Mouse (Mus musculus): ENCODE data around the gene Atp8b4. TPM values are rescaled to one million over a fixed set of nuclear protein-coding genes. Genes with fewer than 3 reads are reported as not detected.

The Atp8b4 gene
- polyA plus RNA-seq, 1 experiment, result 0.67 TPM

DNA sequence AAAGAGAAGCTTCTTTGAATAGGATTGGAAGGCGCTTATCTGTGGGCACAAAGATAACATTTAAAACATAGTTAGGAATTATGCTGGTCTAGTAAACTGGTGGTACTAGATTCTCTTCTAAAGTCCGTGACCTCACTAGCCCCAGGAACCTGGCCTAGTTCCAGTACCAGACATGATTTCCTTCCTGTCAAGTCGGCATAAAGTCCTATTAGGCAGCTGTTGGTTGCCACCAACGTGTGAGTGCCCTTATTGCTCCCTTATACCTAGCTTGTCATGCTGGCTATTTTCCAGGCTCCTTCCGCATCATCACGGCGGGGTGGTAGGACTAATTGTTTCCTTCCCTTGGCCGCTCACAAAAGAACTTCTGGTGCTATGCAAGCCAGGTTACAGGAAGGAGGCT, 21.6 kb upstream of the Atp8b4 start:
- Histone ChIP-seq H3K4me1 (ENCODE audit: control insufficient read depth, insufficient read depth, low read length) (no peaks in the 10 kb centered on the region), H3K27ac (ENCODE audit: insufficient read depth, low read length) (no peak overlapping the region), H3K4me3 (ENCODE audit: insufficient read depth, low read length) (no peak overlapping the region)
- TF ChIP-seq CTCF (IDR thresholded peaks at IDR 0.05; ENCODE audit: borderline replicate concordance, insufficient read depth, low read length) (no peak), POLR2A (IDR thresholded peaks at IDR 0.05; ENCODE audit: low read depth, low read length) (no peak)

- Histone ChIP-seq H3K4me1 (ENCODE audit: control insufficient read depth, insufficient read depth, low read length) (no peaks in the 10 kb centered on the region), H3K27ac (ENCODE audit: insufficient read depth, low read length) (no peak overlapping the region), H3K4me3 (ENCODE audit: insufficient read depth, low read length) (no peak overlapping the region)
- TF ChIP-seq POLR2A (IDR thresholded peaks at IDR 0.05; ENCODE audit: low read depth, low read length), result no peak
- no peak for TF ChIP-seq CTCF (IDR thresholded peaks at IDR 0.05; ENCODE audit: borderline replicate concordance, insufficient read depth, low read length)
Measured at GRCm38 (mm10) chr2:126521471-126521870, 21.0 kb upstream of the Atp8b4 start.

- no peak for TF ChIP-seq POLR2A (IDR thresholded peaks at IDR 0.05; ENCODE audit: low read depth, low read length)
- no peaks in the 10 kb centered on the region for H3K4me1 ChIP-seq (ENCODE audit: control insufficient read depth, insufficient read depth, low read length)
- H3K4me3 ChIP-seq (ENCODE audit: insufficient read depth, low read length), result no peak overlapping the region
- no peak overlapping the region for H3K27ac ChIP-seq (ENCODE audit: insufficient read depth, low read length)
Measured at GRCm38 (mm10) chr2:126520828-126521227, 20.4 kb upstream of the Atp8b4 start.

GRCm38 (mm10) chr2:126519872-126520581, 19.6 kb upstream of the Atp8b4 start:
- no peak overlapping the region for H3K27ac ChIP-seq (ENCODE audit: insufficient read depth, low read length)
- TF ChIP-seq POLR2A (IDR thresholded peaks at IDR 0.05; ENCODE audit: low read depth, low read length), result no peak
- no peak for TF ChIP-seq CTCF (IDR thresholded peaks at IDR 0.05; ENCODE audit: borderline replicate concordance, insufficient read depth, low read length)
- no peaks in the 10 kb centered on the region for H3K4me1 ChIP-seq (ENCODE audit: control insufficient read depth, insufficient read depth, low read length)
- no peak overlapping the region for H3K4me3 ChIP-seq (ENCODE audit: insufficient read depth, low read length)

GRCm38 (mm10) chr2:126515069-126515826, 14.8 kb upstream of the Atp8b4 start:
- TF ChIP-seq CTCF (IDR thresholded peaks at IDR 0.05; ENCODE audit: borderline replicate concordance, insufficient read depth, low read length) (no peak), POLR2A (IDR thresholded peaks at IDR 0.05; ENCODE audit: low read depth, low read length) (no peak)
- Histone ChIP-seq H3K4me3 (ENCODE audit: insufficient read depth, low read length) (no peak overlapping the region), H3K27ac (ENCODE audit: insufficient read depth, low read length) (no peak overlapping the region), H3K4me1 (ENCODE audit: control insufficient read depth, insufficient read depth, low read length) (no peaks in the 10 kb centered on the region)

GRCm38 (mm10) chr2:126508228-126508627, 7.8 kb upstream of the Atp8b4 start:
- Histone ChIP-seq H3K4me1 (ENCODE audit: control insufficient read depth, insufficient read depth, low read length) (no peaks in the 10 kb centered on the region), H3K4me3 (ENCODE audit: insufficient read depth, low read length) (no peak overlapping the region), H3K27ac (ENCODE audit: insufficient read depth, low read length) (no peak overlapping the region)
- TF ChIP-seq CTCF (IDR thresholded peaks at IDR 0.05; ENCODE audit: borderline replicate concordance, insufficient read depth, low read length) (no peak), POLR2A (IDR thresholded peaks at IDR 0.05; ENCODE audit: low read depth, low read length) (no peak)

DNA sequence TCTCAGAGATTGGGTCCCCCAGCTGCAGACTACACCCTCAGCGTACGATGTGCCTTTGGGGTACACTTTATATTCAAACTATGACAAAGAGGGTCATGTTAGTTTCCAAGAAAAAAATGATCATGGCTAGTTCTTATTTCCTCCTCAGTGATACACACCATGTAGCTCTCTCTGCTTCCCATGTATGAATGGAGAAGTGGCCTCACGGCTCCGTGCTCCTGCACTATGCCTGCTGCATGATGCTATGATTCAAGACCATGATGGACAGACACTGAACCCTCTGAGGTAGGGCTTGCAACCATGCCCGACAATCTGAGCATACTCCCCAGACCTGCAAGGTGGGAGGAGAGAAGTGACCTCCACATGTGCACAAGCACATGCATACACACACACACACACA, 7.0 kb upstream of the Atp8b4 start:
- Histone ChIP-seq H3K4me1 (ENCODE audit: control insufficient read depth, insufficient read depth, low read length) (no peaks in the 10 kb centered on the region), H3K27ac (ENCODE audit: insufficient read depth, low read length) (no peak overlapping the region), H3K4me3 (ENCODE audit: insufficient read depth, low read length) (no peak overlapping the region)
- no peak for TF ChIP-seq CTCF (IDR thresholded peaks at IDR 0.05; ENCODE audit: borderline replicate concordance, insufficient read depth, low read length)
- no peak for TF ChIP-seq POLR2A (IDR thresholded peaks at IDR 0.05; ENCODE audit: low read depth, low read length)

DNA sequence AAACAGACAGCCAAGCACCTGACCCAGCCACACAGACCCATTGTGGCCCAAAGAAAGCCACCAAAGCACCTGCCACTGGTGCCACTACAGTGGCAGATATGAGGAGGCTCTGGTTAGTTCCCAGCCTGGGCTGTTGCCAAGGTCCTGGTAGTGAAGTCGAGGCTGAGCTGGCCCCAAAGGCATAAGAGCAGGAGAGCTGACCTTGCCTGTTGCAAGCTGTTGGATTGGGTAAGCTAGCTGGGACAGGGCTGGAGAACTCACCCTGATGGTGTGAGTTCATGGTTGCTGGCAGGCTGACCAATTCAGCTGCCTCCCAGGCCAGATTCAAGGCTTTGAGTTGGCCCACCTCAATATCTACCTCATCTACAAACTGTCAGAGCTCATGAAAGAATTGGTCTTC, 4.7 kb upstream of the Atp8b4 start:
- TF ChIP-seq CTCF (IDR thresholded peaks at IDR 0.05; ENCODE audit: borderline replicate concordance, insufficient read depth, low read length) (no peak), POLR2A (IDR thresholded peaks at IDR 0.05; ENCODE audit: low read depth, low read length) (no peak)
- H3K4me3 ChIP-seq (ENCODE audit: insufficient read depth, low read length), result no peak overlapping the region
- no peak overlapping the region for H3K27ac ChIP-seq (ENCODE audit: insufficient read depth, low read length)
- H3K4me1 ChIP-seq (ENCODE audit: control insufficient read depth, insufficient read depth, low read length), result no peaks in the 10 kb centered on the region

DNA sequence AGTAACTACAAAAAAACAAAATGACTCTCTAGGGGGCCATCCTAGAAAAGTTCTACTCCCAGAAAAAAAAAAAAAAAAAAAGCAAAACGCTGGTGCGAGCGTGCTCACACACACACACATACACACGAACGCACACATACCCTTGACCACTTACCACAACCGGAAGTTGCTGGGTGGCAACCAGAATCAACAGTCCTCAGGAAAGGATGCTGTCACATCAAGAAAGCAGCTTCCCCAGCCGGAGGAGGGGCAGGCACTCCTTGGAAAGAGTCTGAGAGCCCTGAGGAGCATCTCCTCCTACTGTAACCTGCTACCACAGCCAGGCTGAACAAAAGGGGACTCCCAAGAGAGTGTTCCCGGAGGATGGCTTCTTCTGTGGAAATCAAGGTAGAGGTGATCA, 744 bp downstream of the Atp8b4 start:
- no peaks in the 10 kb centered on the region for H3K4me1 ChIP-seq (ENCODE audit: control insufficient read depth, insufficient read depth, low read length)
- H3K27ac ChIP-seq (ENCODE audit: insufficient read depth, low read length), result no peak overlapping the region
- TF ChIP-seq CTCF (IDR thresholded peaks at IDR 0.05; ENCODE audit: borderline replicate concordance, insufficient read depth, low read length) (no peak), POLR2A (IDR thresholded peaks at IDR 0.05; ENCODE audit: low read depth, low read length) (no peak)
- no peak overlapping the region for H3K4me3 ChIP-seq (ENCODE audit: insufficient read depth, low read length)

DNA sequence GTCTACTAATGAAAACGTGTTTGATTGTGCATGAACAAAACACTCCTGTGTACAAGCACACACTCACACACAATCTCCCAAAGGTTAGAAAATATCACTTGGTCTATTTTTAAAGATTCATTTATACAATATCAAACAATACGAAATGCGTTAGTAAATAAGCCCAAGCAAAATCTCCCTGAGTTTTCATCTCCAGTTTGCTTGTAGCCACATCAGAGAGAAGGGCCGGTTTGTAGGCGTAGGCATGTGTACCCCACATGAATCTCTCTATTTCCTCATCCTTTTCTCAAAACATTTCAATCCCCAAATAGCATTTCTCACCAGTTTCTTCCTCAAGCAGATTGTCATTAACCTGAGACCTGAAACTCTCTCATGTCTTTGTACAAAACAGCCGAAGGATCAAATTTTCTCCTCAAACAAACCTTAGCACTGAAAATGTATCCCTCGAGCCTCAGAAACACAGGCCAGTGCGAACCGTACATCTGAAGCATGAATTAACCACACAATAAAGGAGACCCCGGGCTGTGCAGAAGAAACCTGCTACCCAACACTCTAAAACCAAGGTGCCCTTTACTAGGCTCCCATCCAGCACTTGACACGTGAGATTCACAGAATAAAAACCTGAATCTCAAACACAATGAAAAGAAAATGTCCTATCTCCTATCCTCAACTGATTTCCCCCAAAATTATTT, 1.6 kb downstream of the Atp8b4 start:
- TF ChIP-seq CTCF (IDR thresholded peaks at IDR 0.05; ENCODE audit: borderline replicate concordance, insufficient read depth, low read length) (no peak), POLR2A (IDR thresholded peaks at IDR 0.05; ENCODE audit: low read depth, low read length) (no peak)
- no peaks in the 10 kb centered on the region for H3K4me1 ChIP-seq (ENCODE audit: control insufficient read depth, insufficient read depth, low read length)
- H3K27ac ChIP-seq (ENCODE audit: insufficient read depth, low read length), result no peak overlapping the region
- H3K4me3 ChIP-seq (ENCODE audit: insufficient read depth, low read length), result no peak overlapping the region

Data from embryonic fibroblast, embryonic 13.5 days (primary cell).